In genomic region chr13:95548291-95548789, GRCm38 (mm10) we compare ENCODE assay signal across 7 mouse cellular contexts. TPM values are rescaled to one million over a fixed set of nuclear protein-coding genes. Genes with fewer than 3 reads are reported as not detected.
DNase-seq lines count a peak whose midpoint lies in the region; ATAC-seq and TF ChIP-seq lines count a peak whose summit lies in the region.

No protein-coding gene starts in this region.

- no peaks in the 10 kb centered on the region for H3K27me3 ChIP-seq in heart, embryonic 15.5 days
- no peaks in the 10 kb centered on the region for H3K27me3 ChIP-seq in midbrain, embryonic 13.5 days

- peak; percentile 45 to 58 for DNase-seq in kidney, postnatal 4 days
- DNase-seq in frontal cortex, postnatal 36 days (ENCODE audit: low spot score in 2 of 2) = no peak
- DNase-seq in left cerebral cortex, postnatal 14 days (ENCODE audit: low spot score in 2 of 2) = no peak

- H3K27ac ChIP-seq in embryonic fibroblast, embryonic 13.5 days (ENCODE audit: insufficient read depth, low read length) = peak overlapping the region; percentile 94
- H3K27ac ChIP-seq in heart, embryonic 15.5 days = no peak overlapping the region
- H3K27ac ChIP-seq in midbrain, embryonic 13.5 days = peak overlapping the region; percentile 47

- no peak overlapping the region for H3K9ac ChIP-seq in heart, embryonic 15.5 days
- no peak overlapping the region for H3K9ac ChIP-seq in midbrain, embryonic 13.5 days (replicated peaks)

- no peaks in the 10 kb centered on the region for H3K9me3 ChIP-seq in heart, embryonic 15.5 days (replicated peaks)
- no peaks in the 10 kb centered on the region for H3K9me3 ChIP-seq in midbrain, embryonic 13.5 days

- H3K4me3 ChIP-seq in embryonic fibroblast, embryonic 13.5 days (ENCODE audit: insufficient read depth, low read length) = no peak overlapping the region
- peak overlapping the region; percentile 15; the same call in 1 of the 2 replicates for H3K4me3 ChIP-seq in heart, embryonic 15.5 days
- no peak overlapping the region; the same call in 1 of the 2 replicates for H3K4me3 ChIP-seq in midbrain, embryonic 13.5 days (replicated peaks)

- TF ChIP-seq POLR2A in embryonic fibroblast, embryonic 13.5 days (IDR thresholded peaks at IDR 0.05; ENCODE audit: low read depth, low read length) = no peak

- no peak for TF ChIP-seq CTCF in embryonic fibroblast, embryonic 13.5 days (IDR thresholded peaks at IDR 0.05; ENCODE audit: borderline replicate concordance, insufficient read depth, low read length)

- WGBS in heart, embryonic 15.5 days = 23% methylated on average over 20 of the region's 20 CpGs
- 23% methylated on average over 20 of the region's 20 CpGs for WGBS in midbrain, embryonic 13.5 days

- H3K36me3 ChIP-seq in heart, embryonic 15.5 days = no peaks in the 10 kb centered on the region
- H3K36me3 ChIP-seq in midbrain, embryonic 13.5 days = no peaks in the 10 kb centered on the region

- peak; percentile 36 for ATAC-seq in activated CD4-positive, CD25-positive, alpha-beta regulatory T cell, adult 4 months
- 0 out of 2 replicates have a peak, but pooled peaks have one; percentile 18 for ATAC-seq in heart, embryonic 15.5 days (replicated peaks; ENCODE audit: insufficient number of reproducible peaks, insufficient read depth, low FRiP score, low read depth)
- peak; percentile 13; the same call in 1 of the 2 replicates for ATAC-seq in midbrain, embryonic 13.5 days

- peak overlapping the region; percentile 50 for H3K4me2 ChIP-seq in heart, embryonic 15.5 days
- H3K4me2 ChIP-seq in midbrain, embryonic 13.5 days (replicated peaks) = peak overlapping the region; percentile 42

- H3K4me1 ChIP-seq in embryonic fibroblast, embryonic 13.5 days (ENCODE audit: control insufficient read depth, insufficient read depth, low read length) = peaks cover 16% of the 10 kb centered on the region
- H3K4me1 ChIP-seq in heart, embryonic 15.5 days (replicated peaks) = peaks cover 9% of the 10 kb centered on the region
- peaks cover 38% of the 10 kb centered on the region for H3K4me1 ChIP-seq in midbrain, embryonic 13.5 days (replicated peaks)

- intact Hi-C loops in left cerebral cortex, postnatal 14 days (cut with DNase I) = no loop called here

RNA-seq across cellular contexts. Expression of gene F2rl1, which starts 23.3 kb away (rescaled TPM):
- 10 to 100 TPM; 17.0 to 21.0 TPM for polyA plus RNA-seq in activated CD4-positive, CD25-positive, alpha-beta regulatory T cell, adult 4 months (2017; shearing (Covaris generic))
- polyA plus RNA-seq in embryonic fibroblast, embryonic 13.5 days (2011; ENCODE audit: insufficient read length, low read depth, missing spikeins) = 11.9 and 17.7 TPM in 2 replicates
- polyA plus RNA-seq in heart, embryonic 15.5 days (2015; fragmentation: Nextera tagmentation; extraction: Ambion mirVana) = 0.72 and 1.4 TPM in 2 replicates
- polyA plus RNA-seq in midbrain, embryonic 13.5 days (2015; fragmentation: Nextera tagmentation; extraction: Ambion mirVana) = 0.17 and 0.20 TPM in 2 replicates
- total RNA-seq in left cerebral cortex, postnatal 14 days (2021) = under 1 TPM; 0.27 to 0.46 TPM

Comparison
In these comparisons a context has a peak if more than half of its experiments do, and no peak if none do; other contexts are left out.
1. DNase-seq: peak in kidney, postnatal 4 days (2 of 2); none in frontal cortex, postnatal 36 days (0 of 2) and left cerebral cortex, postnatal 14 days (0 of 2).
2. Peak in every context shown above with its lines, with median percentiles within 50 percentile points of each other: ATAC-seq.